Mouse (Mus musculus): ENCODE results near the gene Tuba1c. TPM values are rescaled to one million over a fixed set of nuclear protein-coding genes. Genes with fewer than 3 reads are reported as not detected.

Gene Tuba1c
- total and polyA plus RNA-seq, 3 experiments, result 178 to 390 (median 220) TPM

DNA sequence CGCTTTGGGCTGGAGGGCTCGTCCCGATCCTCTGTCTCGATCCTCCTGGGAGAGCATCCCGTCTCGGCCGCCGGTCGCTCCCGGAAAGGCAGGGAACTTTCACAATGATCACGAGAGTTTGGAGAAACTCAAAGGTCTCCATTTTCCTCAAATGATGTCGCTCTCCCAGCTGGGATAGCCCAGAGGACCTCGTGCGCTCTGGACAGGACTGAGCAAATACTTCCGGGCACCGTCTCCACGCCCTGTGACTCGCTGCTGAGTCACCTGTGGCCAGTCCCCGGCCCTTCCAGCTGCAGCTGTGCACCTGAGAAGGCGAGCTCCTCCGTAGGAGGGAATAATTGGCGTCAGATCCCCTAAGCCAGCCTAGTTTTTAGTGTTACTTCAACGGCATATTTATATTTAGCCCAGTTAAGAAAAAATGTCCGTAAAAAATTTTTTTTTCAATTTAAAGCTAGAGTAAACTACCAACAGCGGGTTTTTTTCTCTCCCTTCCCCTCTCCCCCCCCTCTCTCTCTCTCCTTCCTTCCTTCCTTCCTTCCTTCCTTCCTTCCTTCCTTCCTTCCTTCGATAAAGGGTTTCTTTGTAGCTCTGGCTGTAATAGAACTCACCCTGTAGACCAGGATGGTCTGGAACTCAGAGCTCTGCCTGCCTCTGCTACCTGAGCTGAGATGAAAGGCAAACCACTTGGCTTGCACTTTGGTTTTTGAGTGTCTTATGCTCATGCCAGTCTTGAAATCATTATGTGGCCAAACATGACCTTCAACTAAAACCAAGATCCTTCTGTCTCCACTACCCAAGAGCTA lies 1.1 kb downstream of the Tuba1c start (continued):
- no peak for TF ChIP-seq USF2 (conservative IDR thresholded peaks at IDR 0.05; ENCODE audit: low read depth, low read length)
- TF ChIP-seq E2F4 (IDR thresholded peaks at IDR 0.05; ENCODE audit: insufficient replicate concordance, low read depth, low read length), result no peak
- peak; percentile 24; the same call in 1 of the 2 replicates for TF ChIP-seq IRF4 (IDR thresholded peaks at IDR 0.05; ENCODE audit: low read depth, low read length)
- TF ChIP-seq MAZ (IDR thresholded peaks at IDR 0.05; ENCODE audit: low read depth, low read length), result no peak
- no peak for TF ChIP-seq ZC3H11A (IDR thresholded peaks at IDR 0.05; ENCODE audit: low read depth, low read length)
- no peak for TF ChIP-seq RAD21 (IDR thresholded peaks at IDR 0.05; ENCODE audit: low read depth, low read length)
- no peak for TF ChIP-seq POLR2A (IDR thresholded peaks at IDR 0.05; ENCODE audit: low read depth, low read length)

DNA sequence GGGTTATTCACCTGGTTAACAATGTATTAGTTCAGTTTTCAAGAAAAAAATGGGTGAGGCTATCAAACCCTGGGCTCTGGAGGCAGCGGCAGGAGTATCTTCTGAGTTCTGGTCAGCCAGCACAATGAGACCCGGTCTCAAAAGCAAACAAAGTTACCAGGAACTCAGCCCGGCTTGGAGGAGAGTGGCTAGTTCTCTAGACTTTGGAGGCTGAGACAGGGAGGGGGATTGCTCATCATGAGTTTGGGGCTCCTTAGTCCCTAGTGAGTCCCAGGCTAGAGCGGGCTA lies 1.6 kb downstream of the Tuba1c start:
- Histone ChIP-seq H3K27me3 (replicated peaks) (no peaks in the 10 kb centered on the region), H3K36me3 (replicated peaks in 1 of 2; ENCODE audit: control insufficient read depth in 1 of 2, insufficient read depth in 1 of 2, low read length in 1 of 2) (peaks cover 22 to 34% of the 10 kb centered on the region in 2 experiments), H3K4me1 (ENCODE audit: control insufficient read depth in 1 of 2, insufficient read depth in 2 of 2) (peaks cover 4 to 32% of the 10 kb centered on the region in 2 experiments; a peak in 3 of 4 replicates), H3K9me3 (replicated peaks; ENCODE audit: low read length) (no peaks in the 10 kb centered on the region), H3K4me2 (ENCODE audit: insufficient read depth, low read depth, poor library complexity, severe bottlenecking) (peak overlapping the region; percentile 80), H3K4me3 (replicated peaks in 1 of 3; ENCODE audit: low read depth in 2 of 3, low read length in 2 of 3, poor library complexity in 1 of 3) (peak overlapping the region; percentile 69 to 91 (median 71)), H3K9ac (ENCODE audit: insufficient read depth, low read depth) (peak overlapping the region; percentile 78), H3K27ac (ENCODE audit: insufficient read depth, low read depth) (peak overlapping the region; percentile 40; the same call in 1 of the 2 replicates), H3K79me2 (replicated peaks; ENCODE audit: control insufficient read depth, extremely low read depth, insufficient read depth, poor library complexity, severe bottlenecking) (peaks cover 33% of the 10 kb centered on the region)
- no peak for DNase-seq (ENCODE audit: extremely low read depth)
- in situ Hi-C loops (cut with MboI; ENCODE audit: low pct_ligation_motif_present, low pct_unique_long_range_greater_than_20kb, low sequenced_read_pairs) (no loop called here), dilution Hi-C loops (cut with MboI; ENCODE audit: extremely low pct_ligation_motif_present, extremely low pct_unique_long_range_greater_than_20kb, low sequenced_read_pairs) (no loop called here)
- TF ChIP-seq CHD2 (IDR thresholded peaks at IDR 0.05; ENCODE audit: low read length) (no peak), TCF12 (IDR thresholded peaks at IDR 0.05; ENCODE audit: low read depth, low read length) (no peak), NRF1 (IDR thresholded peaks at IDR 0.05; ENCODE audit: low read depth, low read length) (no peak), ZC3H11A (IDR thresholded peaks at IDR 0.05; ENCODE audit: low read depth, low read length) (no peak), ZNF384 (IDR thresholded peaks at IDR 0.05; ENCODE audit: low read depth, low read length) (no peak), ZMIZ1 (IDR thresholded peaks at IDR 0.05; ENCODE audit: low read depth, low read length) (no peak), SMC3 (IDR thresholded peaks at IDR 0.05; ENCODE audit: low read depth, low read length) (no peak), CTCF (conservative IDR thresholded peaks at IDR 0.05 in 1 of 2, IDR thresholded peaks at IDR 0.05 in 1 of 2; ENCODE audit: low read depth in 2 of 2, low read length in 2 of 2) (no peak), EP300 (IDR thresholded peaks at IDR 0.05; ENCODE audit: low read length) (no peak), SIN3A (IDR thresholded peaks at IDR 0.05; ENCODE audit: low read length) (no peak), ELF1 (IDR thresholded peaks at IDR 0.05; ENCODE audit: low read depth, low read length) (no peak), HCFC1 (IDR thresholded peaks at IDR 0.05; ENCODE audit: low read depth, low read length) (no peak), USF1 (IDR thresholded peaks at IDR 0.05; ENCODE audit: low read depth, low read length) (no peak), MXI1 (IDR thresholded peaks at IDR 0.05; ENCODE audit: low read depth, low read length) (no peak), PAX5 (IDR thresholded peaks at IDR 0.05; ENCODE audit: low read length) (no peak), JUND (conservative IDR thresholded peaks at IDR 0.05; ENCODE audit: low read depth, low read length) (no peak), USF2 (conservative IDR thresholded peaks at IDR 0.05; ENCODE audit: low read depth, low read length) (no peak), IRF4 (IDR thresholded peaks at IDR 0.05; ENCODE audit: low read depth, low read length) (no peak), CHD1 (IDR thresholded peaks at IDR 0.05; ENCODE audit: low read depth, low read length) (no peak)

All from CH12.LX (cell line).